In genomic region chr7:44824872-44825271, GRCm38 (mm10) we compare ENCODE assay signal across 9 mouse cellular contexts. TPM values are rescaled to one million over a fixed set of nuclear protein-coding genes. Genes with fewer than 3 reads are reported as not detected.
A peak's percentile ranks its signal among the peaks of the same experiment; 100 is the strongest.
DNase-seq lines count a peak whose midpoint lies in the region; TF ChIP-seq lines count a peak whose summit lies in the region.
"Had no signal": no experiment of that assay in that cellular context is flagged by ENCODE, and none has a peak within 500 bp of the region (broad histone marks: within the 10 kb centered on the region; RNA-seq: fewer than 3 reads in every experiment).

No protein-coding gene starts in this region.

- H3K4me1 ChIP-seq in MEL (ENCODE audit: control insufficient read depth in 1 of 2, insufficient read depth in 2 of 2, low read length in 2 of 2), result peaks cover 28 to 34% of the 10 kb centered on the region in 2 experiments
- peaks cover 24% of the 10 kb centered on the region for H3K4me1 ChIP-seq in embryonic fibroblast, embryonic 13.5 days (ENCODE audit: control insufficient read depth, insufficient read depth, low read length)

- TF ChIP-seq EP300 in MEL (IDR thresholded peaks at IDR 0.05; ENCODE audit: low read depth in 1 of 2, low read length in 2 of 2), result no peak

- DNase-seq in MEL (ENCODE audit: low read depth, low spot score), result peak; percentile 76
- peak; percentile 91 for DNase-seq in brain, adult 2 months (ENCODE audit: low read depth, low spot score)
- DNase-seq in heart, postnatal 4 days, result peak; percentile 87
- DNase-seq in layer of hippocampus, adult 9-10 months (ENCODE audit: low spot score), result peak; percentile 74
- DNase-seq in lung, postnatal 36 days, result peak; percentile 91
- peak; percentile 80 to 89 for DNase-seq in right cerebral cortex, postnatal 10 days (ENCODE audit: low spot score in 2 of 2)
- peak; percentile 64 to 74 for DNase-seq in urinary bladder, postnatal 36 days (ENCODE audit: low spot score in 2 of 2)

- TF ChIP-seq CTCF in MEL (IDR thresholded peaks at IDR 0.05 in 2 of 3, conservative IDR thresholded peaks at IDR 0.05 in 1 of 3; ENCODE audit: control insufficient read depth in 1 of 3, insufficient read depth in 1 of 3, low read depth in 2 of 3, low read length in 3 of 3, poor library complexity in 1 of 3, severe bottlenecking in 1 of 3), result peak; percentile 67 to 82 (median 75)
- TF ChIP-seq CTCF in embryonic fibroblast, embryonic 13.5 days (IDR thresholded peaks at IDR 0.05; ENCODE audit: borderline replicate concordance, insufficient read depth, low read length), result peak; percentile 44; the same call in 1 of the 2 replicates

- H3K9me3 ChIP-seq in MEL (replicated peaks; ENCODE audit: insufficient read depth, low read length), result no peaks in the 10 kb centered on the region
- H3K9me3 ChIP-seq: limb, embryonic 13.5 days had no signal

- no peak for TF ChIP-seq POLR2A in MEL (IDR thresholded peaks at IDR 0.05; ENCODE audit: control insufficient read depth in 1 of 2, insufficient read depth in 1 of 2, low read depth in 1 of 2, low read length in 2 of 2, poor library complexity in 1 of 2)
- TF ChIP-seq POLR2A in embryonic fibroblast, embryonic 13.5 days (IDR thresholded peaks at IDR 0.05; ENCODE audit: low read depth, low read length), result no peak

- H3K27ac ChIP-seq in MEL (ENCODE audit: control insufficient read depth, low read depth, low read length), result no peak overlapping the region
- H3K27ac ChIP-seq in embryonic fibroblast, embryonic 13.5 days (ENCODE audit: insufficient read depth, low read length), result no peak overlapping the region
- H3K27ac ChIP-seq: limb, embryonic 13.5 days had no signal

- peaks cover 96% of the 10 kb centered on the region for H3K79me2 ChIP-seq in MEL (ENCODE audit: control insufficient read depth, insufficient read depth, low read length, poor library complexity)

- peaks cover 31 to 41% of the 10 kb centered on the region in 2 experiments for H3K36me3 ChIP-seq in MEL (ENCODE audit: control insufficient read depth in 1 of 2, insufficient read depth in 2 of 2, low read length in 2 of 2)

- no peak overlapping the region for H3K9ac ChIP-seq in MEL (ENCODE audit: control insufficient read depth, low read depth, low read length, poor library complexity, severe bottlenecking)
- H3K9ac ChIP-seq: limb, embryonic 13.5 days had no signal

- H3K4me3 ChIP-seq in MEL (ENCODE audit: control insufficient read depth in 1 of 2, insufficient read depth in 1 of 2, low read depth in 2 of 2, low read length in 2 of 2), result no peak overlapping the region
- no peak overlapping the region for H3K4me3 ChIP-seq in embryonic fibroblast, embryonic 13.5 days (ENCODE audit: insufficient read depth, low read length)
- H3K4me3 ChIP-seq: limb, embryonic 13.5 days had no signal

- peak; percentile 24 for TF ChIP-seq RAD21 in MEL (IDR thresholded peaks at IDR 0.05; ENCODE audit: low read depth, low read length)

- no peaks in the 10 kb centered on the region for H3K27me3 ChIP-seq in MEL (ENCODE audit: control insufficient read depth in 1 of 2, insufficient read depth in 2 of 2, low read length in 2 of 2)
- H3K27me3 ChIP-seq: limb, embryonic 13.5 days had no signal

TF ChIP-seq in MEL, 35 proteins besides CTCF, POLR2A, EP300 and RAD21:
- no peak for TF ChIP-seq MAX (IDR thresholded peaks at IDR 0.05; ENCODE audit: low read length)
- no peak for TF ChIP-seq MYC (IDR thresholded peaks at IDR 0.05; ENCODE audit: low read depth, low read length)
- no peak for TF ChIP-seq CHD2 (IDR thresholded peaks at IDR 0.05; ENCODE audit: low read length)
- TF ChIP-seq SMC3 (IDR thresholded peaks at IDR 0.05; ENCODE audit: low read depth, low read length), result peak; percentile 37
- no peak for TF ChIP-seq RCOR1 (IDR thresholded peaks at IDR 0.05; ENCODE audit: low read depth, low read length)
- TF ChIP-seq ZC3H11A (IDR thresholded peaks at IDR 0.05; ENCODE audit: low read depth, low read length), result no peak
- no peak for TF ChIP-seq TCF12 (IDR thresholded peaks at IDR 0.05; ENCODE audit: low read depth, low read length)
- peak; percentile 14; the same call in 1 of the 2 replicates for TF ChIP-seq MXI1 (IDR thresholded peaks at IDR 0.05; ENCODE audit: low read depth, low read length)
- TF ChIP-seq MAZ (IDR thresholded peaks at IDR 0.05; ENCODE audit: low read depth, low read length), result no peak
- TF ChIP-seq POLR2AphosphoS5 (IDR thresholded peaks at IDR 0.05; ENCODE audit: borderline replicate concordance, low read depth, low read length), result no peak
- TF ChIP-seq ZMIZ1 (IDR thresholded peaks at IDR 0.05; ENCODE audit: low read depth, low read length), result no peak
- no peak for TF ChIP-seq E2F4 (IDR thresholded peaks at IDR 0.05; ENCODE audit: borderline replicate concordance, low read depth, low read length)
- TF ChIP-seq UBTF (IDR thresholded peaks at IDR 0.05; ENCODE audit: borderline replicate concordance, insufficient read depth, low read depth, low read length), result no peak
- TF ChIP-seq TAL1 (IDR thresholded peaks at IDR 0.05; ENCODE audit: low read length), result no peak
- TF ChIP-seq GATA1 (IDR thresholded peaks at IDR 0.05; ENCODE audit: low read depth, low read length), result no peak

RNA-seq across cellular contexts. Expression of gene Atf5, which starts 8.4 kb away (rescaled TPM):
- 17.6 and 19.6 TPM in 2 replicates for total RNA-seq in MEL (2012; rRNA removed)
- polyA plus RNA-seq in MEL (2012; ENCODE audit: insufficient read depth in 1 of 2, insufficient read length in 2 of 2, low read depth in 1 of 2, low replicate concordance in 2 of 2, missing spikeins in 1 of 2), result 10 to 100 TPM in 1 of 2 experiments, not detected in 1; 95.5 TPM
- 342 and 471 TPM in 2 replicates for polyA plus RNA-seq in embryonic fibroblast, embryonic 13.5 days (2011; ENCODE audit: insufficient read length, low read depth, missing spikeins)
- 10 to 100 TPM; 34.9 to 37.2 TPM for total RNA-seq in heart, postnatal 4 days (2021)

RNA-seq across cellular contexts. Expression of gene Il4i1, which starts 8.7 kb away (rescaled TPM):
- total RNA-seq in MEL (2012; rRNA removed), result 0.73 and 0.92 TPM in 2 replicates
- under 1 TPM in 1 of 2 experiments, not detected in 1; 0.54 TPM for polyA plus RNA-seq in MEL (2012; ENCODE audit: insufficient read depth in 1 of 2, insufficient read length in 2 of 2, low read depth in 1 of 2, low replicate concordance in 2 of 2, missing spikeins in 1 of 2)
- polyA plus RNA-seq in embryonic fibroblast, embryonic 13.5 days (2011; ENCODE audit: insufficient read length, low read depth, missing spikeins), result 2.1 and 2.3 TPM in 2 replicates
- 1 to 10 TPM; 1.4 to 2.0 TPM for total RNA-seq in heart, postnatal 4 days (2021)

RNA-seq across cellular contexts. Expression of gene Nup62, which starts 9.0 kb away (rescaled TPM):
- total RNA-seq in MEL (2012; rRNA removed), result 136 and 137 TPM in 2 replicates
- polyA plus RNA-seq in MEL (2012; ENCODE audit: insufficient read depth in 1 of 2, insufficient read length in 2 of 2, low read depth in 1 of 2, low replicate concordance in 2 of 2, missing spikeins in 1 of 2), result 100 to 1,000 TPM in 1 of 2 experiments, not detected in 1; 235 TPM
- polyA plus RNA-seq in embryonic fibroblast, embryonic 13.5 days (2011; ENCODE audit: insufficient read length, low read depth, missing spikeins), result 41.1 and 41.2 TPM in 2 replicates
- 10 to 100 TPM; 69.3 to 69.9 TPM for total RNA-seq in heart, postnatal 4 days (2021)

RNA-seq across cellular contexts. Expression of gene Akt1s1, which starts 23.9 kb away (rescaled TPM):
- total RNA-seq in MEL (2012; rRNA removed), result 32.0 and 37.3 TPM in 2 replicates
- 10 to 100 TPM in 1 of 2 experiments, not detected in 1; 71.8 TPM for polyA plus RNA-seq in MEL (2012; ENCODE audit: insufficient read depth in 1 of 2, insufficient read length in 2 of 2, low read depth in 1 of 2, low replicate concordance in 2 of 2, missing spikeins in 1 of 2)
- 80.0 and 84.2 TPM in 2 replicates for polyA plus RNA-seq in embryonic fibroblast, embryonic 13.5 days (2011; ENCODE audit: insufficient read length, low read depth, missing spikeins)
- total RNA-seq in heart, postnatal 4 days (2021), result 10 to 100 TPM; 70.6 to 82.6 TPM

RNA-seq across cellular contexts. Expression of gene Tbc1d17, which starts 24.0 kb away (rescaled TPM):
- 16.7 and 16.9 TPM in 2 replicates for total RNA-seq in MEL (2012; rRNA removed)
- polyA plus RNA-seq in MEL (2012; ENCODE audit: insufficient read depth in 1 of 2, insufficient read length in 2 of 2, low read depth in 1 of 2, low replicate concordance in 2 of 2, missing spikeins in 1 of 2), result 10 to 100 TPM in 1 of 2 experiments, not detected in 1; 29.5 TPM
- polyA plus RNA-seq in embryonic fibroblast, embryonic 13.5 days (2011; ENCODE audit: insufficient read length, low read depth, missing spikeins), result 26.9 and 33.8 TPM in 2 replicates
- 10 to 100 TPM; 33.0 to 38.0 TPM for total RNA-seq in heart, postnatal 4 days (2021)
